Comparison of ENCODE assay signal across 19 mouse cellular contexts in genomic region chr2:31248856-31249255, GRCm38 (mm10). TPM values are rescaled to one million over a fixed set of nuclear protein-coding genes. Genes with fewer than 3 reads are reported as not detected.
"Had no signal": no experiment of that assay in that cellular context is flagged by ENCODE, and none has a peak within 500 bp of the region (broad histone marks: within the 10 kb centered on the region; RNA-seq: fewer than 3 reads in every experiment).

No protein-coding gene starts in this region.

- H3K4me3 ChIP-seq: limb, embryonic 12.5 days; limb, embryonic 15.5 days; stomach, embryonic 15.5 days had no signal

- H3K9ac ChIP-seq: limb, embryonic 15.5 days; liver, embryonic 14.5 days; liver, postnatal 0 days; lung, embryonic 14.5 days; midbrain, embryonic 12.5 days; stomach, embryonic 15.5 days had no signal

- H3K27me3 ChIP-seq: limb, embryonic 12.5 days; limb, embryonic 15.5 days; stomach, embryonic 15.5 days had no signal

- H3K9me3 ChIP-seq: limb, embryonic 12.5 days; limb, embryonic 15.5 days; midbrain, embryonic 12.5 days; stomach, embryonic 15.5 days had no signal

- H3K4me2 ChIP-seq: limb, embryonic 15.5 days; liver, embryonic 11.5 days; lung, embryonic 14.5 days; stomach, embryonic 15.5 days had no signal

- H3K36me3 ChIP-seq: stomach, embryonic 15.5 days had no signal

- ATAC-seq: liver, postnatal 0 days; lung, postnatal 0 days had no signal

- DNase-seq: kidney, adult 2 months; kidney, postnatal 25 days; left cerebral cortex, postnatal 4 days; liver, postnatal 0 days; lung, embryonic 14.5 days; retina, postnatal 1 day; right cerebral cortex, postnatal 25 days; spleen, adult 18-20 months; thymus, postnatal 36 days had no signal

- H3K27ac ChIP-seq: kidney, postnatal 0 days; limb, embryonic 12.5 days; limb, embryonic 15.5 days; liver, embryonic 14.5 days; macrophage; midbrain, embryonic 12.5 days; stomach, embryonic 15.5 days had no signal

RNA-seq across cellular contexts. Expression of gene Ncs1, which starts 3.2 kb away (rescaled TPM):
- total RNA-seq: neutrophil, adult 5-6 weeks had no signal
